Mouse (Mus musculus) megakaryocyte, embryonic 14.5 days (primary cell): ENCODE results near the gene Pard3. TPM values are rescaled to one million over a fixed set of nuclear protein-coding genes. Genes with fewer than 3 reads are reported as not detected.

Experiments used
- H3K27me3 ChIP-seq: replicated peaks from 2 replicates; pipeline ENCODE3; 2012; ENCODE audit warnings: inconsistent platforms
- H3K36me3 ChIP-seq: replicated peaks from 2 replicates; pipeline ENCODE3; 2012; ENCODE audit warnings: low read length, inconsistent platforms, mixed read lengths
- H3K4me1 ChIP-seq: 2 replicates; pipeline ENCODE4 v1.6.1; 2012; ENCODE audit warnings: inconsistent platforms
- H3K4me3 ChIP-seq: replicated peaks from 2 replicates; pipeline ENCODE3; 2012; ENCODE audit warnings: moderate library complexity, mild to moderate bottlenecking, inconsistent platforms
- H3K9me3 ChIP-seq: 2 replicates; pipeline ENCODE4 v1.6.1; 2012; ENCODE audit warnings: inconsistent platforms
- FLI1 ChIP-seq: IDR thresholded peaks from 2 replicates; pipeline ENCODE4 v1.6.1; 2012; ENCODE audit warnings: low read length, inconsistent platforms, mixed read lengths
- GATA1 ChIP-seq: IDR thresholded peaks from 3 replicates; pipeline ENCODE4 v1.6.1; 2012; ENCODE audit warnings: mixed read lengths, low read length, inconsistent platforms, borderline replicate concordance
- polyA plus RNA-seq: library from polyadenylated mRNA; stranded (reverse); fragments of >175 nt; gene quantifications from 2 replicates; pipeline ENCODE4 v1.2.3, GENCODE M21; 2012; ENCODE audit warnings: low replicate concordance; ENCODE audit not compliant: insufficient read depth

The Pard3 gene
- polyA plus RNA-seq, 1 experiment: not detected

- H3K4me1 ChIP-seq: no peaks in the 10 kb centered on the region
- H3K36me3 ChIP-seq: no peaks in the 10 kb centered on the region
- TF ChIP-seq GATA1 (no peak), FLI1 (no peak)
- no peak overlapping the region for H3K4me3 ChIP-seq
- H3K27me3 ChIP-seq: peaks cover 22% of the 10 kb centered on the region
- H3K9me3 ChIP-seq: no peaks in the 10 kb centered on the region
Measured at GRCm38 (mm10) chr8:127170930-127171329, 107.2 kb downstream of the Pard3 start.

GRCm38 (mm10) chr8:127173483-127173882 is 109.8 kb downstream of the Pard3 start:
- H3K4me3 ChIP-seq: no peak overlapping the region
- H3K4me1 ChIP-seq: no peaks in the 10 kb centered on the region
- TF ChIP-seq FLI1 (no peak), GATA1 (no peak)

GRCm38 (mm10) chr8:127174411-127174810 is 110.7 kb downstream of the Pard3 start:
- Histone ChIP-seq H3K36me3 (no peaks in the 10 kb centered on the region), H3K27me3 (peaks cover 23% of the 10 kb centered on the region), H3K4me3 (no peak overlapping the region), H3K4me1 (no peaks in the 10 kb centered on the region), H3K9me3 (no peaks in the 10 kb centered on the region)
- TF ChIP-seq FLI1 (no peak), GATA1 (no peak)

More at GRCm38 (mm10) chr8:127173483-127173882, 109.8 kb downstream of the Pard3 start:
- Histone ChIP-seq H3K36me3 (no peaks in the 10 kb centered on the region), H3K9me3 (no peaks in the 10 kb centered on the region), H3K27me3 (peaks cover 28% of the 10 kb centered on the region)

- TF ChIP-seq FLI1 (no peak), GATA1 (no peak)
- Histone ChIP-seq H3K4me1 (no peaks in the 10 kb centered on the region), H3K36me3 (no peaks in the 10 kb centered on the region), H3K27me3 (peaks cover 25% of the 10 kb centered on the region), H3K9me3 (peaks cover 2% of the 10 kb centered on the region; the same call in 1 of the 2 replicates), H3K4me3 (no peak overlapping the region)
Measured at GRCm38 (mm10) chr8:127175160-127175836, 111.6 kb downstream of the Pard3 start.

GRCm38 (mm10) chr8:127178634-127179033 is 114.9 kb downstream of the Pard3 start:
- peaks cover 11% of the 10 kb centered on the region for H3K9me3 ChIP-seq
- no peaks in the 10 kb centered on the region for H3K4me1 ChIP-seq
- H3K4me3 ChIP-seq: no peak overlapping the region
- peaks cover 28% of the 10 kb centered on the region for H3K27me3 ChIP-seq
- TF ChIP-seq GATA1 (no peak), FLI1 (no peak)
- no peaks in the 10 kb centered on the region for H3K36me3 ChIP-seq

- no peaks in the 10 kb centered on the region for H3K4me1 ChIP-seq
- H3K36me3 ChIP-seq: no peaks in the 10 kb centered on the region
- peaks cover 11% of the 10 kb centered on the region for H3K9me3 ChIP-seq
- peaks cover 36% of the 10 kb centered on the region for H3K27me3 ChIP-seq
- no peak for TF ChIP-seq FLI1
- TF ChIP-seq GATA1: no peak
- H3K4me3 ChIP-seq: no peak overlapping the region
Measured at GRCm38 (mm10) chr8:127181246-127181645, 117.6 kb downstream of the Pard3 start.

- Histone ChIP-seq H3K4me1 (no peaks in the 10 kb centered on the region), H3K36me3 (no peaks in the 10 kb centered on the region), H3K4me3 (no peak overlapping the region), H3K27me3 (peaks cover 39% of the 10 kb centered on the region), H3K9me3 (peaks cover 11% of the 10 kb centered on the region)
- TF ChIP-seq FLI1: no peak
- TF ChIP-seq GATA1: no peak
Measured at GRCm38 (mm10) chr8:127182065-127182464, 118.4 kb downstream of the Pard3 start.

GRCm38 (mm10) chr8:127183533-127183932 is 119.8 kb downstream of the Pard3 start:
- Histone ChIP-seq H3K4me3 (no peak overlapping the region), H3K27me3 (peaks cover 47% of the 10 kb centered on the region), H3K9me3 (peaks cover 11% of the 10 kb centered on the region), H3K36me3 (no peaks in the 10 kb centered on the region), H3K4me1 (no peaks in the 10 kb centered on the region)
- TF ChIP-seq FLI1: no peak
- no peak for TF ChIP-seq GATA1

- TF ChIP-seq FLI1 (no peak), GATA1 (no peak)
- Histone ChIP-seq H3K9me3 (peaks cover 11% of the 10 kb centered on the region), H3K4me1 (no peaks in the 10 kb centered on the region), H3K36me3 (no peaks in the 10 kb centered on the region), H3K27me3 (peaks cover 50% of the 10 kb centered on the region), H3K4me3 (no peak overlapping the region)
Measured at GRCm38 (mm10) chr8:127184025-127184424, 120.3 kb downstream of the Pard3 start.

GRCm38 (mm10) chr8:127185897-127186296 is 122.2 kb downstream of the Pard3 start:
- Histone ChIP-seq H3K4me1 (no peaks in the 10 kb centered on the region), H3K36me3 (no peaks in the 10 kb centered on the region), H3K9me3 (peaks cover 5% of the 10 kb centered on the region), H3K27me3 (peaks cover 51% of the 10 kb centered on the region), H3K4me3 (no peak overlapping the region)
- no peak for TF ChIP-seq GATA1
- TF ChIP-seq FLI1: no peak
